Mouse (Mus musculus) embryonic facial prominence, embryonic 10.5 days (tissue): ENCODE results near the gene Aaed1. TPM values are rescaled to one million over a fixed set of nuclear protein-coding genes. Genes with fewer than 3 reads are reported as not detected.
A peak's percentile ranks its signal among the peaks of the same experiment; 100 is the strongest.

Source experiments
- DNase-seq: peaks from one replicate; pipeline ENCODE4 v3.0.0-alpha.2; 2017; ENCODE audit warnings: low spot score
- H3K27ac ChIP-seq: fragments of 300-500 bp; sonication (generic); replicated peaks from 2 replicates; pipeline ENCODE4 v1.5.1; 2016; ENCODE audit warnings: mild to moderate bottlenecking
- H3K27me3 ChIP-seq: fragments of 300-500 bp; sonication (generic); replicated peaks from 2 replicates; pipeline ENCODE4 v1.6.1; 2016; ENCODE audit warnings: low read depth, mild to moderate bottlenecking; ENCODE audit not compliant: poor library complexity, severe bottlenecking
- H3K36me3 ChIP-seq: fragments of 300-500 bp; sonication (generic); replicated peaks from 2 replicates; pipeline ENCODE4 v1.6.1; 2016; ENCODE audit warnings: mild to moderate bottlenecking, moderate library complexity
- H3K4me1 ChIP-seq: fragments of 300-500 bp; sonication (generic); 2 replicates; pipeline ENCODE4 v1.6.1; 2016
- H3K4me3 ChIP-seq: fragments of 300-500 bp; sonication (generic); 2 replicates; pipeline ENCODE4 v1.5.1; 2016; ENCODE audit warnings: mild to moderate bottlenecking, moderate library complexity
- H3K9me3 ChIP-seq: fragments of 300-500 bp; sonication (generic); 2 replicates; pipeline ENCODE4 v1.6.1; 2016; ENCODE audit warnings: mild to moderate bottlenecking
- WGBS: fragments of 180-500 bp; shearing (Covaris S2); methylation state at CpG from one replicate; pipeline ENCODE4 v1.1.7; 2016; 5-methylcytosine and 5-hydroxymethylcytosine counted together
- polyA plus RNA-seq: library from polyadenylated mRNA; unstranded; fragments of >200 nt; fragmentation: Nextera tagmentation; extraction: Ambion mirVana; gene quantifications from 2 replicates; pipeline ENCODE4 v1.2.1, GENCODE M21; 2016

The Aaed1 gene
- polyA plus RNA-seq, 1 experiment from 2014 or later, result 33.5 TPM

DNA sequence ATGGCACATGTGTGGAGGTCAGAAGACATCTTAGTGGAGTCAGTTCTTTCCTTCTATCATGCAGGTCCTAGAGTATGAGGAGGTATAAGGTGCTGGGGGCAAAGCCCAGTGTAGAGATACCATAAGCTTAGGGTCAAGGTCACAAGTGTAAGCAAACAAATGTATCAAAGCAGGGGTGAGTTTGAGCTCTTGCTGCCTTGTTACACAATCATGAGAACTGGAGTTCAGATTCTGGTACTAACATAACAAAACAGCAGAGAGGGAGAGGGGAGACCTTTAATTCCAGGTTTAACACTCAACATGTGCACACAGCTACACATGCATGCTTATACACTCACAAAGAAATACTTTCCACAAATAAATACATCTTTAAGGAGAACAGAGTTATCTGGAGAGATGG is 69.8 kb downstream of the Aaed1 start:
- no peak overlapping the region for H3K4me3 ChIP-seq
- H3K27ac ChIP-seq, result no peak overlapping the region
- H3K27me3 ChIP-seq, result no peaks in the 10 kb centered on the region
- peaks cover under 1% of the 10 kb centered on the region; the same call in 1 of the 2 replicates for H3K4me1 ChIP-seq
- H3K9me3 ChIP-seq, result no peaks in the 10 kb centered on the region
- DNase-seq, result no peak
- peaks cover 11% of the 10 kb centered on the region for H3K36me3 ChIP-seq

- WGBS, result 75% methylated on average over 7 of the region's 7 CpGs
- Histone ChIP-seq H3K36me3 (peaks cover 11% of the 10 kb centered on the region), H3K4me1 (peaks cover 15% of the 10 kb centered on the region), H3K27ac (no peak overlapping the region), H3K9me3 (no peaks in the 10 kb centered on the region), H3K27me3 (no peaks in the 10 kb centered on the region), H3K4me3 (no peak overlapping the region)
- no peak for DNase-seq
Measured at GRCm38 (mm10) chr13:64240626-64241025, 71.9 kb downstream of the Aaed1 start.

GRCm38 (mm10) chr13:64237681-64238157 is 74.8 kb downstream of the Aaed1 start:
- Histone ChIP-seq H3K4me1 (peaks cover 37% of the 10 kb centered on the region), H3K4me3 (no peak overlapping the region), H3K27me3 (no peaks in the 10 kb centered on the region), H3K9me3 (no peaks in the 10 kb centered on the region), H3K27ac (no peak overlapping the region), H3K36me3 (peaks cover 3% of the 10 kb centered on the region)
- no peak for DNase-seq

- 64% methylated on average over 4 of the region's 4 CpGs for WGBS
- no peak overlapping the region for H3K4me3 ChIP-seq
- H3K27me3 ChIP-seq, result no peaks in the 10 kb centered on the region
- H3K4me1 ChIP-seq, result peaks cover 37% of the 10 kb centered on the region
- no peak for DNase-seq
- no peaks in the 10 kb centered on the region for H3K36me3 ChIP-seq
- no peak overlapping the region for H3K27ac ChIP-seq
- no peaks in the 10 kb centered on the region for H3K9me3 ChIP-seq
Measured at GRCm38 (mm10) chr13:64237000-64237680, 75.4 kb downstream of the Aaed1 start.

DNA sequence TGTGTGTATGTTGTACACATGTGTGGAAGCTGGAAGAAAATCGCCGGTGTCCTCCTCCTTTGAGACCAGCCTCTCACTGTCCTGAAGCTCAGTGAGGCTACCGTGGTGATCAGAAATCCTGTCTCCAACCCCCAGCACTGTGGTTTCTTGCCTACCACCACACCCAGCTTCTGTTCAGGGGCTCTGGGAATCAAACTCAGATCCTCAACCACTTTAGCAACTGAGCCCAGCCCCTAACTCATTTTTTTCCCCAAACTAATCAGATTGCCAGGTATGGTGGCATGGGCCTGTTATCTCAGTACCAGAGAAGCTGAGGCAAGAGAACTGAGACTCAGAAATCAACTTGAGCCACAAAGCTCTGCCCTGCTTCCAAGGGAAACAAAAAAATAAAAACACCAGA is 76.7 kb downstream of the Aaed1 start:
- DNase-seq, result no peak
- Histone ChIP-seq H3K36me3 (no peaks in the 10 kb centered on the region), H3K4me1 (peaks cover 37% of the 10 kb centered on the region), H3K27ac (peak overlapping the region; percentile 77), H3K27me3 (no peaks in the 10 kb centered on the region), H3K4me3 (no peak overlapping the region), H3K9me3 (no peaks in the 10 kb centered on the region)
- 64% methylated on average over 3 of the region's 3 CpGs for WGBS

GRCm38 (mm10) chr13:64235062-64235715 is 77.3 kb downstream of the Aaed1 start:
- no peaks in the 10 kb centered on the region for H3K27me3 ChIP-seq
- H3K9me3 ChIP-seq, result no peaks in the 10 kb centered on the region
- no peaks in the 10 kb centered on the region for H3K36me3 ChIP-seq
- H3K27ac ChIP-seq, result peak overlapping the region; percentile 77
- peaks cover 37% of the 10 kb centered on the region for H3K4me1 ChIP-seq
- peak; percentile 54 for DNase-seq
- WGBS, result 47% methylated on average over 4 of the region's 4 CpGs
- no peak overlapping the region for H3K4me3 ChIP-seq

DNA sequence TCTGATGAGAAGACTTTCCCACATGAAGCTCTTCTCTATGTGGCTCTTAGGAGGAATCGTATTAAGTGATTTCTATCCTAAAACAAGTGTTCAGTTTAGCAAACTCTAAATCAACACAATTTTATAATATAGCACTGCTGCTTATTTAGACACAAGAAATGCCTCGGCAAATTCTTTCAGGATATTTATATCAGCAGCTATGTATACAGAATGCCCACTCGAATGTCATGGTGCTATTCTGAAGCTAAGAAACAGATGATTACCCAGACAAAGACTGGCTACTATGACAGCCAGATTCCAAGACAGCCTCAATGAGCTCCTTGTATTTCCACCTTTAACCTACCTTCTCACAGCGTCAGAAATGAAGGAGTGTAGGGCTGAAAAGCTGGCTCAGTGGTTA is 79.4 kb downstream of the Aaed1 start:
- no peak for DNase-seq

GRCm38 (mm10) chr13:64226725-64227124 is 85.8 kb downstream of the Aaed1 start:
- Histone ChIP-seq H3K4me1 (no peaks in the 10 kb centered on the region), H3K27me3 (no peaks in the 10 kb centered on the region), H3K36me3 (peaks cover 9% of the 10 kb centered on the region), H3K4me3 (no peak overlapping the region), H3K9me3 (no peaks in the 10 kb centered on the region), H3K27ac (no peak overlapping the region)
- DNase-seq, result no peak
- 86% methylated on average over 4 of the region's 4 CpGs for WGBS

More for the DNA sequence above, 79.4 kb downstream of the Aaed1 start:
- 80% methylated on average over 4 of the region's 4 CpGs for WGBS
- no peak overlapping the region for H3K4me3 ChIP-seq
- H3K9me3 ChIP-seq, result no peaks in the 10 kb centered on the region
- no peak overlapping the region for H3K27ac ChIP-seq
- H3K4me1 ChIP-seq, result peaks cover 37% of the 10 kb centered on the region
- H3K27me3 ChIP-seq, result no peaks in the 10 kb centered on the region
- H3K36me3 ChIP-seq, result no peaks in the 10 kb centered on the region

GRCm38 (mm10) chr13:64225738-64226137 is 86.8 kb downstream of the Aaed1 start:
- WGBS, result 85% methylated on average over 3 of the region's 3 CpGs
- H3K27ac ChIP-seq, result no peak overlapping the region
- H3K36me3 ChIP-seq, result peaks cover 9% of the 10 kb centered on the region
- no peak overlapping the region for H3K4me3 ChIP-seq
- no peaks in the 10 kb centered on the region for H3K4me1 ChIP-seq
- no peak for DNase-seq
- H3K9me3 ChIP-seq, result no peaks in the 10 kb centered on the region
- no peaks in the 10 kb centered on the region for H3K27me3 ChIP-seq

Other genes with a start within 250 kb of the Aaed1 start
- gene Hsd17b3, start 223.5 kb downstream of the Aaed1 start, polyA plus RNA-seq, result not detected in 2 replicates
- gene Slc35d2, start 183.3 kb downstream of the Aaed1 start, polyA plus RNA-seq, result 2.5 and 3.2 TPM in 2 replicates
- gene Zfp367, start 159.5 kb downstream of the Aaed1 start, polyA plus RNA-seq, result 13.5 and 14.0 TPM in 2 replicates
- 17.4 and 19.5 TPM in 2 replicates for gene Habp4, start 150.9 kb downstream of the Aaed1 start, polyA plus RNA-seq
- gene Cdc14b, start 37.4 kb downstream of the Aaed1 start, polyA plus RNA-seq, result 28.4 and 32.2 TPM in 2 replicates
- 121 and 132 TPM in 2 replicates for gene Ctsl, start 58.2 kb upstream of the Aaed1 start, polyA plus RNA-seq
- gene Cdk20, start 119.6 kb upstream of the Aaed1 start, polyA plus RNA-seq, result 10.2 and 11.7 TPM in 2 replicates
- not detected in 2 replicates for gene Fam240b, start 185.1 kb upstream of the Aaed1 start, polyA plus RNA-seq